Mouse (Mus musculus): ENCODE data around the gene Fam151a. TPM values are rescaled to one million over a fixed set of nuclear protein-coding genes. Genes with fewer than 3 reads are reported as not detected.

Fam151a gene
- 4.3 and 4.9 TPM in 2 replicates for polyA plus RNA-seq (2014; fragmentation: Nextera tagmentation; extraction: Ambion mirVana)

- no peaks in the 10 kb centered on the region for H3K27me3 ChIP-seq (ENCODE audit: control insufficient read depth, insufficient read depth, low read length)
- WGBS = 21% methylated on average over 4 of the region's 4 CpGs
- peak; percentile 71 for ATAC-seq (ENCODE audit: insufficient number of reproducible peaks, insufficient read depth, low FRiP score, low read depth)
- no peaks in the 10 kb centered on the region for H3K9me3 ChIP-seq (ENCODE audit: control insufficient read depth, low read depth, low read length)
- 0 out of 2 replicates have a peak within 1 kb of the TSS, but pooled peaks have one; percentile 40 for H3K27ac ChIP-seq (ENCODE audit: low read length)
- H3K4me3 ChIP-seq (ENCODE audit: low read depth, low read length) = no peak within 1 kb of the TSS
- no peaks in the 10 kb centered on the region for H3K36me3 ChIP-seq (ENCODE audit: control insufficient read depth, insufficient read depth, low read length)
- H3K4me1 ChIP-seq (ENCODE audit: control insufficient read depth, insufficient read depth, low read length) = peaks cover 8% of the 10 kb centered on the region; the same call in 1 of the 2 replicates
- H3K9ac ChIP-seq (replicated peaks; ENCODE audit: low read depth, low read length) = no peak within 1 kb of the TSS
- no peak within 1 kb of the TSS for H3K4me2 ChIP-seq (replicated peaks; ENCODE audit: low read depth, low read length)
Observed at GRCm38 (mm10) chr4:106733636-106734035, at the start of gene Fam151a. Gene Fam151a, plus strand, starts transcription at chr4:106733889.

GRCm38 (mm10) chr4:106688636-106689296 lies 44.9 kb upstream of the Fam151a start:
- H3K4me1 ChIP-seq (ENCODE audit: control insufficient read depth, insufficient read depth, low read length) = no peaks in the 10 kb centered on the region
- 0 out of 2 replicates have a peak, but pooled peaks have one; percentile 42 for ATAC-seq (ENCODE audit: insufficient number of reproducible peaks, insufficient read depth, low FRiP score, low read depth)
- H3K9me3 ChIP-seq (ENCODE audit: control insufficient read depth, low read depth, low read length) = no peaks in the 10 kb centered on the region
- H3K9ac ChIP-seq (replicated peaks; ENCODE audit: low read depth, low read length) = no peak overlapping the region
- no peaks in the 10 kb centered on the region for H3K36me3 ChIP-seq (ENCODE audit: control insufficient read depth, insufficient read depth, low read length)
- no peak overlapping the region for H3K4me2 ChIP-seq (replicated peaks; ENCODE audit: low read depth, low read length)
- H3K27ac ChIP-seq (ENCODE audit: low read length) = no peak overlapping the region
- 41% methylated on average over 3 of the region's 3 CpGs for WGBS
- no peak overlapping the region for H3K4me3 ChIP-seq (ENCODE audit: low read depth, low read length)
- H3K27me3 ChIP-seq (ENCODE audit: control insufficient read depth, insufficient read depth, low read length) = no peaks in the 10 kb centered on the region

- H3K9me3 ChIP-seq (ENCODE audit: control insufficient read depth, low read depth, low read length) = no peaks in the 10 kb centered on the region
- H3K27me3 ChIP-seq (ENCODE audit: control insufficient read depth, insufficient read depth, low read length) = no peaks in the 10 kb centered on the region
- WGBS = 77% methylated on average over 15 of the region's 15 CpGs
- H3K4me3 ChIP-seq (ENCODE audit: low read depth, low read length) = no peak overlapping the region
- ATAC-seq (ENCODE audit: insufficient number of reproducible peaks, insufficient read depth, low FRiP score, low read depth) = no peak
- H3K27ac ChIP-seq (ENCODE audit: low read length) = no peak overlapping the region
- H3K4me1 ChIP-seq (ENCODE audit: control insufficient read depth, insufficient read depth, low read length) = no peaks in the 10 kb centered on the region
- H3K36me3 ChIP-seq (ENCODE audit: control insufficient read depth, insufficient read depth, low read length) = no peaks in the 10 kb centered on the region
- H3K4me2 ChIP-seq (replicated peaks; ENCODE audit: low read depth, low read length) = no peak overlapping the region
- H3K9ac ChIP-seq (replicated peaks; ENCODE audit: low read depth, low read length) = no peak overlapping the region
Observed at GRCm38 (mm10) chr4:106693841-106694430, 39.8 kb upstream of the Fam151a start.

GRCm38 (mm10) chr4:106699989-106700388 lies 33.7 kb upstream of the Fam151a start:
- no peaks in the 10 kb centered on the region for H3K9me3 ChIP-seq (ENCODE audit: control insufficient read depth, low read depth, low read length)
- H3K9ac ChIP-seq (replicated peaks; ENCODE audit: low read depth, low read length) = no peak overlapping the region
- no peaks in the 10 kb centered on the region for H3K27me3 ChIP-seq (ENCODE audit: control insufficient read depth, insufficient read depth, low read length)
- no peak overlapping the region for H3K27ac ChIP-seq (ENCODE audit: low read length)
- H3K4me2 ChIP-seq (replicated peaks; ENCODE audit: low read depth, low read length) = no peak overlapping the region
- H3K4me3 ChIP-seq (ENCODE audit: low read depth, low read length) = no peak overlapping the region
- no peaks in the 10 kb centered on the region for H3K36me3 ChIP-seq (ENCODE audit: control insufficient read depth, insufficient read depth, low read length)
- H3K4me1 ChIP-seq (ENCODE audit: control insufficient read depth, insufficient read depth, low read length) = 0 out of 2 replicates have a peak, but pooled peaks cover 8% of the 10 kb centered on the region
- peak; percentile 65; the same call in 1 of the 2 replicates for ATAC-seq (ENCODE audit: insufficient number of reproducible peaks, insufficient read depth, low FRiP score, low read depth)
- WGBS = 16% methylated on average over 9 of the region's 9 CpGs

- Histone ChIP-seq H3K36me3 (ENCODE audit: control insufficient read depth, insufficient read depth, low read length) (no peaks in the 10 kb centered on the region), H3K4me1 (ENCODE audit: control insufficient read depth, insufficient read depth, low read length) (peaks cover 11% of the 10 kb centered on the region; the same call in 1 of the 2 replicates), H3K9me3 (ENCODE audit: control insufficient read depth, low read depth, low read length) (no peaks in the 10 kb centered on the region), H3K4me3 (ENCODE audit: low read depth, low read length) (no peak overlapping the region), H3K9ac (replicated peaks; ENCODE audit: low read depth, low read length) (no peak overlapping the region), H3K27me3 (ENCODE audit: control insufficient read depth, insufficient read depth, low read length) (no peaks in the 10 kb centered on the region), H3K4me2 (replicated peaks; ENCODE audit: low read depth, low read length) (no peak overlapping the region), H3K27ac (ENCODE audit: low read length) (no peak overlapping the region)
- WGBS = 20% methylated on average over 4 of the region's 4 CpGs
- ATAC-seq (ENCODE audit: insufficient number of reproducible peaks, insufficient read depth, low FRiP score, low read depth) = no peak
Observed at GRCm38 (mm10) chr4:106700798-106701197, 32.9 kb upstream of the Fam151a start.

GRCm38 (mm10) chr4:106703956-106704355 lies 29.7 kb upstream of the Fam151a start:
- Histone ChIP-seq H3K4me1 (ENCODE audit: control insufficient read depth, insufficient read depth, low read length) (peaks cover 14% of the 10 kb centered on the region; the same call in 1 of the 2 replicates), H3K9me3 (ENCODE audit: control insufficient read depth, low read depth, low read length) (no peaks in the 10 kb centered on the region), H3K27ac (ENCODE audit: low read length) (no peak overlapping the region), H3K4me2 (replicated peaks; ENCODE audit: low read depth, low read length) (no peak overlapping the region), H3K27me3 (ENCODE audit: control insufficient read depth, insufficient read depth, low read length) (no peaks in the 10 kb centered on the region), H3K9ac (replicated peaks; ENCODE audit: low read depth, low read length) (no peak overlapping the region), H3K4me3 (ENCODE audit: low read depth, low read length) (no peak overlapping the region), H3K36me3 (ENCODE audit: control insufficient read depth, insufficient read depth, low read length) (no peaks in the 10 kb centered on the region)
- 83% methylated on average over 10 of the region's 10 CpGs for WGBS
- ATAC-seq (ENCODE audit: insufficient number of reproducible peaks, insufficient read depth, low FRiP score, low read depth) = no peak

- 63% methylated on average over 11 of the region's 11 CpGs for WGBS
- no peak overlapping the region for H3K27ac ChIP-seq (ENCODE audit: low read length)
- H3K4me3 ChIP-seq (ENCODE audit: low read depth, low read length) = no peak overlapping the region
- no peaks in the 10 kb centered on the region for H3K9me3 ChIP-seq (ENCODE audit: control insufficient read depth, low read depth, low read length)
- H3K9ac ChIP-seq (replicated peaks; ENCODE audit: low read depth, low read length) = no peak overlapping the region
- ATAC-seq (ENCODE audit: insufficient number of reproducible peaks, insufficient read depth, low FRiP score, low read depth) = no peak
- no peak overlapping the region for H3K4me2 ChIP-seq (replicated peaks; ENCODE audit: low read depth, low read length)
- peaks cover 14% of the 10 kb centered on the region; the same call in 1 of the 2 replicates for H3K4me1 ChIP-seq (ENCODE audit: control insufficient read depth, insufficient read depth, low read length)
- H3K27me3 ChIP-seq (ENCODE audit: control insufficient read depth, insufficient read depth, low read length) = no peaks in the 10 kb centered on the region
- H3K36me3 ChIP-seq (ENCODE audit: control insufficient read depth, insufficient read depth, low read length) = no peaks in the 10 kb centered on the region
Observed at GRCm38 (mm10) chr4:106704416-106704815, 29.3 kb upstream of the Fam151a start.

- H3K36me3 ChIP-seq (ENCODE audit: control insufficient read depth, insufficient read depth, low read length) = no peaks in the 10 kb centered on the region
- no peaks in the 10 kb centered on the region for H3K9me3 ChIP-seq (ENCODE audit: control insufficient read depth, low read depth, low read length)
- 42% methylated on average over 8 of the region's 8 CpGs for WGBS
- peaks cover 14% of the 10 kb centered on the region; the same call in 1 of the 2 replicates for H3K4me1 ChIP-seq (ENCODE audit: control insufficient read depth, insufficient read depth, low read length)
- no peak overlapping the region for H3K4me3 ChIP-seq (ENCODE audit: low read depth, low read length)
- no peak overlapping the region for H3K9ac ChIP-seq (replicated peaks; ENCODE audit: low read depth, low read length)
- no peak for ATAC-seq (ENCODE audit: insufficient number of reproducible peaks, insufficient read depth, low FRiP score, low read depth)
- no peak overlapping the region for H3K4me2 ChIP-seq (replicated peaks; ENCODE audit: low read depth, low read length)
- no peaks in the 10 kb centered on the region for H3K27me3 ChIP-seq (ENCODE audit: control insufficient read depth, insufficient read depth, low read length)
- no peak overlapping the region; the same call in 1 of the 2 replicates for H3K27ac ChIP-seq (ENCODE audit: low read length)
Observed at GRCm38 (mm10) chr4:106705096-106705665, 28.5 kb upstream of the Fam151a start.

Data from stomach, embryonic 14.5 days (tissue).